Mouse (Mus musculus): ENCODE measurements around the gene Lrpap1. TPM values are rescaled to one million over a fixed set of nuclear protein-coding genes. Genes with fewer than 3 reads are reported as not detected.

The Lrpap1 gene
- total and polyA plus RNA-seq, 3 experiments, result 22.9 to 43.7 (median 39.6) TPM

DNA sequence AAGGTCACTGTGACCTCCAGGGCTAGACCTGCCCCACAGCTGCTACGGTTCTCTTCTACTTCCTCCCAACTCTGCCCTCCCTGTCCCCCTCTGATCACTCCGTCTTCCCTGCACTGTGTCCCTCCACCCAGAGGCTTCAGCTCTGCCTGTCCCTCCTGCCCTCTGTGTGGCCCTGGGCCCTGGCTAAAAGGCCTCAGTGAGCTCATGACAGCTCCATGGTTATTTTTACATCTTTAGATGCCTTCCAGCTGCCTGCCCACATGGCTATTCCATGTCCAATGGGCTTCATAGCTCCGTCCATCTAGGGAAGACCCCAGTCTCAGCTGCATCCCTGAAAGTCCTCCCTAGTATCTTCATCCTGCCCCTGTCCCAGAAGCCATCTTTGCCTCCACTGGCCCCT, 45.5 kb downstream of the Lrpap1 start:
- H3K27ac ChIP-seq (ENCODE audit: insufficient read depth, low read depth), result no peak overlapping the region
- peaks cover 93% of the 10 kb centered on the region for H3K27me3 ChIP-seq (replicated peaks)
- dilution Hi-C loops (cut with MboI; ENCODE audit: extremely low pct_ligation_motif_present, extremely low pct_unique_long_range_greater_than_20kb, low sequenced_read_pairs) (no loop called here), in situ Hi-C loops (cut with MboI; ENCODE audit: low pct_ligation_motif_present, low pct_unique_long_range_greater_than_20kb, low sequenced_read_pairs) (no loop called here)
- H3K4me3 ChIP-seq (replicated peaks in 1 of 3; ENCODE audit: low read depth in 2 of 3, low read length in 2 of 3, poor library complexity in 1 of 3), result no peak overlapping the region
- TF ChIP-seq HCFC1 (IDR thresholded peaks at IDR 0.05; ENCODE audit: low read depth, low read length) (no peak), RCOR1 (conservative IDR thresholded peaks at IDR 0.05; ENCODE audit: low read depth, low read length) (no peak), CHD1 (IDR thresholded peaks at IDR 0.05; ENCODE audit: low read depth, low read length) (no peak), UBTF (IDR thresholded peaks at IDR 0.05; ENCODE audit: low read depth, low read length) (no peak), MXI1 (IDR thresholded peaks at IDR 0.05; ENCODE audit: low read depth, low read length) (no peak), CTCF (conservative IDR thresholded peaks at IDR 0.05 in 1 of 2, IDR thresholded peaks at IDR 0.05 in 1 of 2; ENCODE audit: low read depth in 2 of 2, low read length in 2 of 2) (no peak), BHLHE40 (IDR thresholded peaks at IDR 0.05; ENCODE audit: low read depth, low read length) (no peak), EP300 (IDR thresholded peaks at IDR 0.05; ENCODE audit: low read length) (no peak), MYC (IDR thresholded peaks at IDR 0.05; ENCODE audit: low read depth, low read length) (no peak), MAZ (IDR thresholded peaks at IDR 0.05; ENCODE audit: low read depth, low read length) (no peak), ZNF384 (IDR thresholded peaks at IDR 0.05; ENCODE audit: low read depth, low read length) (no peak), PAX5 (IDR thresholded peaks at IDR 0.05; ENCODE audit: low read length) (no peak), ETS1 (conservative IDR thresholded peaks at IDR 0.05; ENCODE audit: low read depth, low read length) (no peak), SMC3 (IDR thresholded peaks at IDR 0.05; ENCODE audit: low read depth, low read length) (no peak), IRF4 (IDR thresholded peaks at IDR 0.05; ENCODE audit: low read depth, low read length) (no peak)
- H3K79me2 ChIP-seq (replicated peaks; ENCODE audit: control insufficient read depth, extremely low read depth, insufficient read depth, poor library complexity, severe bottlenecking), result no peaks in the 10 kb centered on the region
- no peak for DNase-seq (ENCODE audit: extremely low read depth)
- no peaks in the 10 kb centered on the region for H3K9me3 ChIP-seq (replicated peaks; ENCODE audit: low read length)
- no peak overlapping the region for H3K4me2 ChIP-seq (ENCODE audit: insufficient read depth, low read depth, poor library complexity, severe bottlenecking)
- 0 out of 4 replicates have a peak, but pooled peaks cover 0 to under 1% of the 10 kb centered on the region in 2 experiments for H3K4me1 ChIP-seq (ENCODE audit: control insufficient read depth in 1 of 2, insufficient read depth in 2 of 2)
- H3K36me3 ChIP-seq (replicated peaks in 1 of 2; ENCODE audit: control insufficient read depth in 1 of 2, insufficient read depth in 1 of 2, low read length in 1 of 2), result no peaks in the 10 kb centered on the region
- H3K9ac ChIP-seq (ENCODE audit: insufficient read depth, low read depth), result no peak overlapping the region

GRCm38 (mm10) chr5:35058216-35058615, 47.4 kb downstream of the Lrpap1 start:
- Histone ChIP-seq H3K4me1 (ENCODE audit: control insufficient read depth in 1 of 2, insufficient read depth in 2 of 2) (peaks cover 0 to 6% of the 10 kb centered on the region in 2 experiments; a peak in 1 of 4 replicates), H3K27ac (ENCODE audit: insufficient read depth, low read depth) (no peak overlapping the region), H3K9ac (ENCODE audit: insufficient read depth, low read depth) (no peak overlapping the region), H3K27me3 (replicated peaks) (peaks cover 99% of the 10 kb centered on the region), H3K9me3 (replicated peaks; ENCODE audit: low read length) (no peaks in the 10 kb centered on the region), H3K4me3 (replicated peaks in 1 of 3; ENCODE audit: low read depth in 2 of 3, low read length in 2 of 3, poor library complexity in 1 of 3) (no peak overlapping the region), H3K4me2 (ENCODE audit: insufficient read depth, low read depth, poor library complexity, severe bottlenecking) (no peak overlapping the region), H3K36me3 (replicated peaks in 1 of 2; ENCODE audit: control insufficient read depth in 1 of 2, insufficient read depth in 1 of 2, low read length in 1 of 2) (no peaks in the 10 kb centered on the region), H3K79me2 (replicated peaks; ENCODE audit: control insufficient read depth, extremely low read depth, insufficient read depth, poor library complexity, severe bottlenecking) (no peaks in the 10 kb centered on the region)
- TF ChIP-seq MAZ (IDR thresholded peaks at IDR 0.05; ENCODE audit: low read depth, low read length), result no peak
- no peak for TF ChIP-seq TBP (conservative IDR thresholded peaks at IDR 0.05; ENCODE audit: low read depth, low read length)
- no peak for TF ChIP-seq MXI1 (IDR thresholded peaks at IDR 0.05; ENCODE audit: low read depth, low read length)
- TF ChIP-seq IRF4 (IDR thresholded peaks at IDR 0.05; ENCODE audit: low read depth, low read length), result no peak
- TF ChIP-seq ETS1 (conservative IDR thresholded peaks at IDR 0.05; ENCODE audit: low read depth, low read length), result no peak
- no peak for TF ChIP-seq KAT2A (IDR thresholded peaks at IDR 0.05; ENCODE audit: insufficient replicate concordance, low read length)
- TF ChIP-seq POLR2AphosphoS2 (IDR thresholded peaks at IDR 0.05; ENCODE audit: low read depth, low read length), result no peak
- no peak for TF ChIP-seq NELFE (IDR thresholded peaks at IDR 0.05; ENCODE audit: low read depth, low read length)
- no peak for TF ChIP-seq ZKSCAN1 (IDR thresholded peaks at IDR 0.05; ENCODE audit: borderline replicate concordance, low read depth, low read length)
- no peak for TF ChIP-seq ZNF384 (IDR thresholded peaks at IDR 0.05; ENCODE audit: low read depth, low read length)
- TF ChIP-seq MAX (IDR thresholded peaks at IDR 0.05; ENCODE audit: low read length), result no peak
- no peak for TF ChIP-seq JUND (conservative IDR thresholded peaks at IDR 0.05; ENCODE audit: low read depth, low read length)
- TF ChIP-seq GABPA (IDR thresholded peaks at IDR 0.05; ENCODE audit: insufficient replicate concordance, low read depth, low read length), result no peak
- in situ Hi-C loops (cut with MboI; ENCODE audit: low pct_ligation_motif_present, low pct_unique_long_range_greater_than_20kb, low sequenced_read_pairs) (no loop called here), dilution Hi-C loops (cut with MboI; ENCODE audit: extremely low pct_ligation_motif_present, extremely low pct_unique_long_range_greater_than_20kb, low sequenced_read_pairs) (no loop called here)
- no peak for DNase-seq (ENCODE audit: extremely low read depth)
